Mouse (Mus musculus) stomach, embryonic 15.5 days (tissue): Measurements from ENCODE around the gene Ralgps2. TPM values are rescaled to one million over a fixed set of nuclear protein-coding genes. Genes with fewer than 3 reads are reported as not detected.

ENCODE experiments used
- ATAC-seq: fragments of 200-750 bp; cut with Nextera tagmentation; 2 replicates; pipeline ENCODE4 v1.8.0; 2017; ENCODE audit warnings: low read depth, moderate number of reproducible peaks, moderate TSS enrichment; ENCODE audit not compliant: insufficient read depth, low FRiP score
- H3K27ac ChIP-seq: fragments of 300-500 bp; sonication (generic); 2 replicates; pipeline ENCODE4 v1.5.1; 2015; ENCODE audit warnings: mild to moderate bottlenecking, inconsistent platforms
- H3K27me3 ChIP-seq: fragments of 300-500 bp; sonication (generic); replicated peaks from 2 replicates; pipeline ENCODE4 v1.6.1; 2015; ENCODE audit warnings: inconsistent platforms
- H3K36me3 ChIP-seq: fragments of 300-500 bp; sonication (generic); 2 replicates; pipeline ENCODE4 v1.6.1; 2015; ENCODE audit warnings: inconsistent platforms
- H3K4me1 ChIP-seq: fragments of 300-500 bp; sonication (generic); 2 replicates; pipeline ENCODE4 v1.6.1; 2015; ENCODE audit warnings: inconsistent platforms
- H3K4me2 ChIP-seq: fragments of 300-500 bp; sonication (generic); 2 replicates; pipeline ENCODE4 v1.6.1; 2015; ENCODE audit warnings: mild to moderate bottlenecking, inconsistent platforms
- H3K4me3 ChIP-seq: fragments of 300-500 bp; sonication (generic); replicated peaks from 2 replicates; pipeline ENCODE4 v1.5.1; 2015; ENCODE audit warnings: inconsistent platforms
- H3K9ac ChIP-seq: fragments of 300-500 bp; sonication (generic); 2 replicates; pipeline ENCODE4 v1.6.1; 2015; ENCODE audit warnings: inconsistent platforms
- H3K9me3 ChIP-seq: fragments of 300-500 bp; sonication (generic); 2 replicates; pipeline ENCODE4 v1.6.1; 2016; ENCODE audit warnings: inconsistent platforms
- WGBS: fragments of 180-500 bp; shearing (Covaris S2); methylation state at CpG from one replicate; pipeline ENCODE4 v1.1.7; 2015; 5-methylcytosine and 5-hydroxymethylcytosine counted together
- polyA plus RNA-seq: library from polyadenylated mRNA; unstranded; fragments of >200 nt; fragmentation: Nextera tagmentation; extraction: Ambion mirVana; gene quantifications from 2 replicates; pipeline ENCODE4 v1.2.1, GENCODE M21; 2015

Gene Ralgps2
- polyA plus RNA-seq, 1 experiment from 2014 or later: 50.1 TPM

DNA sequence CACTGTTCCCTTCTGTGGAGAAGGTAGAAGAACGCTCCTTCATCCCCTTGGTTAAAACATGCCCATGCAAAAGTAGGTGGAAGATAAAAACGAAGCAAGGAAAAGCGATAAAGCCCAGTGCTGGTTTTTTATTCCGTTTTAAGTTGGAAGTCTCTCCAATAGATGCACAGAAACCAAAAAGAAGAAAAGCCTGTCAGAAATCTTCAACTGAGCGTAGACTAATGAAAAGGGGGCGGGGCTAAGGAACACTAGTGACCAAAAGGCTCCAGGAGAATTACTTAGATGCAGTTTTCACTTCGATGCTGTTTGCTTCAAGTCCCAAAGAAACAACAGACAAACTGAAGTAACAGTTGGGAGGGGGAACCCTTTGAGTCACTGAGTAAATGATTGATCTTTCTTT is 1.2 kb upstream of the Ralgps2 start:
- no peak overlapping the region for H3K9ac ChIP-seq
- H3K27ac ChIP-seq: no peak overlapping the region
- H3K27me3 ChIP-seq: no peaks in the 10 kb centered on the region
- 34% methylated on average over 7 of the region's 7 CpGs for WGBS
- 0 out of 2 replicates have a peak overlapping the region, but pooled peaks have one; percentile 2 for H3K4me3 ChIP-seq
- H3K4me2 ChIP-seq: peak overlapping the region; percentile 91; the same call in 1 of the 2 replicates
- H3K4me1 ChIP-seq: no peaks in the 10 kb centered on the region; the same call in 1 of the 2 replicates
- no peaks in the 10 kb centered on the region for H3K9me3 ChIP-seq
- no peaks in the 10 kb centered on the region for H3K36me3 ChIP-seq
- ATAC-seq: no peak

DNA sequence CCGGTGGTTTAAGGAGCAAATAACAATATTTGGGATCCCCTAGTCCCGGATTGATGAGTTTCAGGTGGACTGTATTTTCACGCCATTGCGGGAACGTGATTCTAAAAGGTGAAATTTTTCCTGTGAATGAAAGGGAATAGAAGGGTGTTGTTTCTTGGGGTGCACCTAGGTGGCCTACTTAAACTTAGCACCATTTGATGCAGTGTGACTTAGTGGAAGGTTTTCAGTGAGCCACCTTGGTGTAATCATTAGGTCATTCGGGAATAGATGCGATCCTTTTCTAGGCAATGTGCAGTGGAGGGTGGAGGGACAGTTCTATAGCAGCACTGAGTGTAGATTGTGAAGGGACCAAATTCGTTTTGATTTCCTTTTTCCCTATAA is 706 bp upstream of the Ralgps2 start:
- Histone ChIP-seq H3K36me3 (no peaks in the 10 kb centered on the region), H3K4me1 (no peaks in the 10 kb centered on the region; the same call in 1 of the 2 replicates), H3K27ac (no peak overlapping the region), H3K27me3 (no peaks in the 10 kb centered on the region), H3K4me3 (peak overlapping the region; percentile 92), H3K9ac (no peak overlapping the region), H3K9me3 (no peaks in the 10 kb centered on the region), H3K4me2 (peak overlapping the region; percentile 91)
- WGBS: 6% methylated on average over 8 of the region's 8 CpGs
- ATAC-seq: no peak

DNA sequence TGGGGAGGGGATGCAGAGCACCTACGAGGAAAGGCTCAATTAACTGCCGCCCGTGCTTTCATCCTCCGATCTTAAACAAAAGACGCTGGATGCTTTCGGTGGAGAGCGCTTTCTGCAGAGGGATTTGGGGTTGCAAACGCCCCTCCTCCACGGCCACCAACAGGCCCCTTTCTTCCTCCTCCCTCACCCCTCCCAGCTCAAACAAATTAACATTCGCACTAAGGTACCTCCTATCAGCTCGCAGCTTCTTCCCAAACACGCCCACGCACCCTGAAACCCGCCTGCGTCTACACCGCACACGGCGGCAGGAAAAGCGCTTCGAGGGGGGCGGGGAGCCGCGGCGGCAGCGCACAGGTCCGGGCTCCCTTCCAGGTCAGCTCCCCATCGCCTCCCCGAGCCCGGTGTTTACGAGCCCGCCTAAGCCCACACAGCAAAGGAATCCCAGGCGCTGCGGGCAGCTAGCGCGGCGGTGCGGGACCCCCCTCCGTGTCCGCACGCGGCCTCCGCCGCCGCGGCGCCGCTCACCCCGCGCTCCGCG is 652 bp downstream of the Ralgps2 start:
- under 1% methylated on average over 50 of the region's 51 CpGs for WGBS
- Histone ChIP-seq H3K9ac (peak overlapping the region; percentile 57), H3K27ac (peak overlapping the region; percentile 87), H3K9me3 (no peaks in the 10 kb centered on the region), H3K4me1 (no peaks in the 10 kb centered on the region; the same call in 1 of the 2 replicates), H3K36me3 (no peaks in the 10 kb centered on the region), H3K4me2 (peak overlapping the region; percentile 91), H3K4me3 (peak overlapping the region; percentile 92), H3K27me3 (no peaks in the 10 kb centered on the region)
- ATAC-seq: peak; percentile 82

DNA sequence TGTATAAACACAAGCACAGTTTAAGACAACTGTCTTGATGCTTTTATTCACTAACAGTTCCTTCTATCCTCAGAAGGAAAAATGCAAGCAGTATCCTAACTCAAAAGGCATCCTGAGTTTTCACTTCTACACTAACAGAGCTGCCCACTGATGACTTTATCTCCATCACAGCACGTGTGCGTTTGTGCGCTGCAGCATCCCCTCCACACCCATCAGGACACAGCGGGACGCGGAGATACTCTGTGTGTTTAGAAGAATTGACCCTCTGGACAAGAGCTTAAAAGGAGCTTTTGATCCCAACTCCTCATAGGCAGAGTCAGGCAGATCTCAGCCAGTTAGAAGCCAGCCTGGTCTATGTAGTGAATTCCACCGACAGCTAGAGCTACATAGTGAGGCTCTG is 2.0 kb downstream of the Ralgps2 start:
- no peak overlapping the region for H3K9ac ChIP-seq
- H3K4me3 ChIP-seq: no peak overlapping the region
- H3K27ac ChIP-seq: no peak overlapping the region
- H3K27me3 ChIP-seq: no peaks in the 10 kb centered on the region
- no peaks in the 10 kb centered on the region; the same call in 1 of the 2 replicates for H3K4me1 ChIP-seq
- no peak overlapping the region for H3K4me2 ChIP-seq
- no peak for ATAC-seq
- H3K9me3 ChIP-seq: no peaks in the 10 kb centered on the region
- H3K36me3 ChIP-seq: no peaks in the 10 kb centered on the region
- 71% methylated on average over 7 of the region's 7 CpGs for WGBS

DNA sequence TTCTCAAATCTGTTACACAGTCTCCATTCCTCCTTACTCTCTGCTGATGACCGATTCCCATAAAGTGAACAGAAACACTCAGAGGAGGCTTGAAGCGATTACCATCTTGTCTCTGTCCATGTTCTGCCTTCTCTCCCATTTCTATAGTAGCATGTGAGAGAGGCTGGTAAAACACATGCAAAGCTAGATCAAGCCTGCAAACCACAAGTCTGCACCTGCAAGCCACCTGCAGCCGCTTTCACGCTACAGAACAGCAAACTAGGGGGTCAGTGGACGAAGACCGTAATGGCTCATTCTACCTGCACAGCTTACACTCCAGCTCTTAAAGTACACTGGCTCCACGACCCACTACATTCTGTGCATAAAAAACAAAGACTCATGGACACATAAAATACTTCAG is 5.7 kb downstream of the Ralgps2 start:
- no peak overlapping the region for H3K27ac ChIP-seq
- H3K4me1 ChIP-seq: no peaks in the 10 kb centered on the region; the same call in 1 of the 2 replicates
- 90% methylated on average over 7 of the region's 7 CpGs for WGBS
- no peaks in the 10 kb centered on the region for H3K36me3 ChIP-seq
- H3K4me3 ChIP-seq: no peak overlapping the region
- no peak overlapping the region for H3K4me2 ChIP-seq
- no peaks in the 10 kb centered on the region for H3K9me3 ChIP-seq
- ATAC-seq: no peak
- no peaks in the 10 kb centered on the region for H3K27me3 ChIP-seq
- no peak overlapping the region for H3K9ac ChIP-seq

DNA sequence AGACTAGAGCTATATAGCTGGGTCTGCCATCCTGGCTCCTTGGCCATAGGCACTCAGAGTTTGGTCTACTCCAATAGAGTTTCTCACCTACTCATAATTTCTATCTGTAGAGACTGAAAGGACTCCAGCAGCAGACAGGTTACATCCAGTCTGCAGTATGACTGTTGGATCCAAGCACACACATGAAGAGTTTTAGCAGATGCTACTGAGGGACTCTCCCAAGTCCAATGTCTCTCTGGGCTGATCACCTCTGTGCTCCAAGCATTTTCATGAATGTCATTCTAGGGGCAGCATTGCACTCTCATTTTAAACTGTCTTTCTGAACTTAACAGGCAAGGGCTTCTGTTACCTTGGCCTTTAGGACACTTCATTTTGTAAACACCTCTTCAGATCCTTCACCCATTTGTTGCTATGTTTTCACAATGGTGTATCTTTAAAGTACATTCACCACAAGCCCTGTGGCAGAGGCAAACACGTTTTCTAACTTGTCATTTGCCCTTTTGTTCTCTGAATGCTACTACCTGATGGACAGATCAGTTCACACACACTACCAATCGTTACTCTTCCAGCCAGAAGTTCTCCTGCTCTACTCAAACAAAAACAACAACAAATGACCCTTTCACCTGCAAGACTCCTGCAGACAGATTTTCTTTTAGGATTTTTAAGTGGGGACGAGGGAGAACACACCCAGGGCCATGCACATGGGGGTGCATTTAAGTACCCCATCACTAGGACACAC is 7.2 kb downstream of the Ralgps2 start:
- Histone ChIP-seq H3K9me3 (no peaks in the 10 kb centered on the region), H3K36me3 (no peaks in the 10 kb centered on the region), H3K4me3 (no peak overlapping the region), H3K27ac (no peak overlapping the region), H3K27me3 (no peaks in the 10 kb centered on the region), H3K9ac (no peak overlapping the region), H3K4me1 (no peaks in the 10 kb centered on the region; the same call in 1 of the 2 replicates), H3K4me2 (no peak overlapping the region)
- 33% methylated on average over 3 of the region's 3 CpGs for WGBS
- no peak for ATAC-seq

DNA sequence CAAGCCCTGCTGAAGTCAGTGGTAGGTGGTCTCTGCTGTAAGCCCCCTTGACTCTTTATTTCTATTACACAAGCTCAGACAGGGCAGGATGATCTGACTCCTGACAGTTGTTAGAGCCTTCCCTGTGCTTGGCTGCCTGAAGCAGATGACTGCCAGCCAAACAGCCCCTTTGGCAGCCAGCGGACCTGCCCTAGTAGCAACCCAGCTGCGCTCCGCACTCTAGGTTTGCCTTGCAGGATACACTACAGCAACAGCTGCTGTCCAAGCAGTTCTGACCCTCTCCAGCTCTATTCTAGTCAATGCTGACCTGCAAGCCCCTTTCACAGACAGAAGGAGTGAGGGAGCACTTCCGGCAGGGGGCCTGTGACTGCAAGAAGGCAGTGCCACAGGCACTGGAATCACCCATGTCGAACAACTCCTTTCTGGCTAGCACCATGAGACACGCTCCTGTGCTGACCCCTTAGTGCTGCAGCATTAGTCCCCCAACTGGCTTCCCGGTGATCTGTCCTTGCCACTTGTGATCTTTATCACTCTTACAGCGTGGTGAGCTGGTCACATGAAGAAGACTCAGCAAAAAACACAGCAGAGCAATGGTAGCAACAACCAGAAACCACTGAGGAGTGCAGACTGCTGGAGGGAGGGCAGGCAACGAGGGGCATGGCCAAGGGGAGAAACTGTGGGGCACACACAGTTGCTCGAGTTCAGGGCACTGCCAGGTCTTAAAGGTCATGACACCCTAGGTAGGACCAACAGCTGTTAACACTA is 8.1 kb downstream of the Ralgps2 start:
- Histone ChIP-seq H3K27me3 (no peaks in the 10 kb centered on the region), H3K9me3 (no peaks in the 10 kb centered on the region), H3K4me1 (no peaks in the 10 kb centered on the region), H3K4me2 (no peak overlapping the region), H3K4me3 (no peak overlapping the region), H3K36me3 (no peaks in the 10 kb centered on the region), H3K9ac (no peak overlapping the region), H3K27ac (no peak overlapping the region)
- 64% methylated on average over 10 of the region's 10 CpGs for WGBS
- ATAC-seq: no peak

DNA sequence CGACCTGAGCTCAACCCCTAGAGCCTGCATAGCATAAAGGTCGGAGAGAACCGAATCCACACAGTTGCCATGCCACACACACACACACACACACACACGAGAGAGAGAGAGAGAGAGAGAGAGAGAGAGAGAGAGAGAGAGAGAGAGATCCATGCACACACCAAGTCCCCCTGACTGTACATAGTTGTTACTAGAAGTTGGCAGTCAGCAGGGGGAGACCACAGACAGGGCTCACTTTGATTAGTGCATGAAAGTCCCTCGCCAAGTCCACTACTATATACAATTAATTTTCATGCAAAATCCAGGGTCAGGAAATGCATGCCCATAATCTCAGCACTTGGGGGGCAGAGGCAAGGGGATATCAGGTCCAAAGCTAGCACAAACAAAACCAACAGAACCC is 9.2 kb downstream of the Ralgps2 start:
- Histone ChIP-seq H3K4me2 (no peak overlapping the region), H3K4me1 (no peaks in the 10 kb centered on the region), H3K4me3 (no peak overlapping the region), H3K27ac (no peak overlapping the region), H3K9ac (no peak overlapping the region), H3K9me3 (no peaks in the 10 kb centered on the region), H3K27me3 (no peaks in the 10 kb centered on the region), H3K36me3 (no peaks in the 10 kb centered on the region)
- 42% methylated on average over 5 of the region's 5 CpGs for WGBS
- ATAC-seq: no peak

DNA sequence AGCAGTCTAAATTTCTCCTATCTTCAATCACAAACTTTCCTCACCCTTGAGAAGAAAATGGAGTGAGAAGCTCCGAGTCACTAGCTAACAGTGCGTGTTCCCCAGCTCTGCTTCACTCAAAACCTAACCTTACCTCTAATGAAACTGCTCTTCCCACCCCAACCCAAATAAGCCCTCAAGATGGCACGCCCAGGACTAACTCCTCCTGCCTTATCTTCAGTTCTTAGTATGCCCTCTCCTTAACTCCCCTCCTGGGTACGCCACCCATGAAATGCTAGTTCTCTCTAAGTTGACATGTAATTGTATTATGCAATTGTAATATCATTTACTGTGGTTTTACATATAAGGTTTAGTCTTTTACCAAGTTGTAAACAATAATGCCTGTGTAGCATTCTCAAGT is 11.2 kb downstream of the Ralgps2 start:
- ATAC-seq: no peak
- H3K9ac ChIP-seq: no peak overlapping the region
- 75% methylated on average over 4 of the region's 4 CpGs for WGBS

DNA sequence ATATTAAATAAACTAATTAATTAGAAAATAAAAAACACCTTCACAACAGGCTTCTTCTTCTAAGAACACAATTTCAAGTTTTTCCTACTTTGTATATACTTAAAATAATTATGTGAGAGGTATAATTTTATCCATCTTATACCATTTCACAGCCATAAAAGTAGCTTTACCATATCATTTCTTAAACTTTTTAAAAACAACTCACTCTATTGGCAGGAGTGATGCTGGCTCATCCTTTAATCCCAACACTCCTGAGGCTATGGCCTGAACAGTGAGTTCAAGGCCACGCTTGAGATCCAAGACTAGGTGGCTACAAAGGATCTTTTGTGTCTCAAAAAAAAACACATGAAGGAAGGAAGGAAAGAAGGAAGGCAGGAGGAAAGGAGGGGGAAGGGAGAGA is 15.9 kb downstream of the Ralgps2 start:
- Histone ChIP-seq H3K36me3 (no peaks in the 10 kb centered on the region), H3K4me2 (no peak overlapping the region), H3K4me1 (no peaks in the 10 kb centered on the region), H3K9me3 (no peaks in the 10 kb centered on the region), H3K9ac (no peak overlapping the region), H3K27me3 (no peaks in the 10 kb centered on the region), H3K27ac (no peak overlapping the region), H3K4me3 (no peak overlapping the region)
- no peak for ATAC-seq
- 80% methylated on average over 1 of the region's 1 CpGs for WGBS

More for the DNA sequence above, 11.2 kb downstream of the Ralgps2 start:
- Histone ChIP-seq H3K4me3 (no peak overlapping the region), H3K4me2 (no peak overlapping the region), H3K27me3 (no peaks in the 10 kb centered on the region), H3K9me3 (no peaks in the 10 kb centered on the region), H3K4me1 (no peaks in the 10 kb centered on the region), H3K36me3 (no peaks in the 10 kb centered on the region), H3K27ac (no peak overlapping the region)

DNA sequence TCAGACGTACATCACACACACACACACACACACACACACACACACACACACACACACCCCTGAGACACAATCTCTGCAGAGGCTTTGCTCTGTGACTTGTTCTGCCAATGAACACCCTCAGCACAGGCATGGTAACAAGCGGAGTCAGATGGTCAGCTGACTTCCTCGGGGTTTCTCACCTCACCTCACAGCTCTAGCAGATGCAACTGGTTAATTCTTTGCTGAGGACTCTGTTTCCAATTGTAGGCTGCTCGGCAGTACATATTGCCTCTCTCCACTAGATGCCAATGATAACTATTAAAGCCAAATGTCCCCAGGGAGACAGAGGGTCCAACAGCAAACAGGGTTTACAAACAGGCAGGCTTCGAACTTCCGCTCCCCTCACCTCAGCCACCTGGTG is 16.5 kb downstream of the Ralgps2 start:
- Histone ChIP-seq H3K9me3 (no peaks in the 10 kb centered on the region), H3K4me2 (no peak overlapping the region), H3K9ac (no peak overlapping the region), H3K4me1 (no peaks in the 10 kb centered on the region), H3K27ac (no peak overlapping the region), H3K36me3 (no peaks in the 10 kb centered on the region), H3K27me3 (no peaks in the 10 kb centered on the region), H3K4me3 (no peak overlapping the region)
- no peak for ATAC-seq
- 80% methylated on average over 6 of the region's 6 CpGs for whole genome bisulfite sequencing
